Mouse (Mus musculus) myocyte (in vitro differentiated cells): ENCODE measurements around the gene Ptprm.

ENCODE experiments used
- CEBPB ChIP-seq: IDR thresholded peaks from 2 replicates; pipeline ENCODE4 v1.6.1; 2011; ENCODE audit warnings: mild to moderate bottlenecking, moderate library complexity; ENCODE audit not compliant: poor library complexity, insufficient read depth, severe bottlenecking
- E2F4 ChIP-seq: IDR thresholded peaks from one replicate; pipeline ENCODE4 v1.6.1; 2011; ENCODE audit warnings: mild to moderate bottlenecking, control low read depth, moderate library complexity; ENCODE audit not compliant: insufficient read depth
- MAX ChIP-seq: IDR thresholded peaks from one replicate; pipeline ENCODE4 v1.6.1; 2011; ENCODE audit warnings: low read depth, mild to moderate bottlenecking, control low read depth
- MYOD1 ChIP-seq, 3 experiments: IDR thresholded peaks; one replicate each; pipeline ENCODE4 v1.6.1; 2011; ENCODE audit warnings: control low read depth in 2 of 3, low read depth in 2 of 3, mild to moderate bottlenecking in 2 of 3, moderate library complexity in 1 of 3; ENCODE audit not compliant: insufficient read length in 2 of 3, control insufficient read depth in 1 of 3
- MYOG ChIP-seq, 3 experiments: IDR thresholded peaks; one replicate each; pipeline ENCODE4 v1.6.1; 2011; ENCODE audit warnings: control low read depth in 2 of 3, low read depth in 2 of 3, mild to moderate bottlenecking in 2 of 3; ENCODE audit not compliant: insufficient read length in 2 of 3, control insufficient read depth in 1 of 3, insufficient read depth in 1 of 3
- POLR2A ChIP-seq: IDR thresholded peaks from one replicate; pipeline ENCODE4 v1.6.1; 2011; ENCODE audit warnings: low read depth, mild to moderate bottlenecking, control low read depth, moderate library complexity; ENCODE audit not compliant: insufficient read length
- POLR2AphosphoS2 ChIP-seq: IDR thresholded peaks from one replicate; pipeline ENCODE4 v1.6.1; 2011; ENCODE audit warnings: low read depth, control low read depth; ENCODE audit not compliant: insufficient read length
- REST ChIP-seq: IDR thresholded peaks from one replicate; pipeline ENCODE4 v1.6.1; 2011; ENCODE audit warnings: mild to moderate bottlenecking, control low read depth, moderate library complexity; ENCODE audit not compliant: insufficient read depth, insufficient read length
- TCF12 ChIP-seq: IDR thresholded peaks from one replicate; pipeline ENCODE4 v1.6.1; 2011; ENCODE audit warnings: mild to moderate bottlenecking, control low read depth; ENCODE audit not compliant: poor library complexity, insufficient read depth, severe bottlenecking
- USF1 ChIP-seq: IDR thresholded peaks from one replicate; pipeline ENCODE4 v1.6.1; 2011; ENCODE audit warnings: low read depth, mild to moderate bottlenecking, control low read depth, moderate library complexity

GRCm38 (mm10) chr17:66852496-66852895 is 501.8 kb downstream of the Ptprm start:
- no peak for TF ChIP-seq POLR2A
- no peak for TF ChIP-seq REST
- TF ChIP-seq CEBPB, result no peak
- TF ChIP-seq USF1, result no peak
- TF ChIP-seq TCF12, result no peak
- no peak for TF ChIP-seq MAX
- no peak for TF ChIP-seq E2F4
- TF ChIP-seq POLR2AphosphoS2, result no peak
- no peak for TF ChIP-seq MYOG (IDR thresholded peaks at IDR 0.05; ENCODE audit: control insufficient read depth in 1 of 3, insufficient read depth in 1 of 3, insufficient read length in 2 of 3, low read depth in 2 of 3)
- no peak for TF ChIP-seq MYOD1 (IDR thresholded peaks at IDR 0.05; ENCODE audit: control insufficient read depth in 1 of 3, insufficient read length in 2 of 3, low read depth in 2 of 3)
